Mouse (Mus musculus) midbrain, embryonic 16.5 days (tissue): ENCODE results near the gene Lce1k. TPM values are rescaled to one million over a fixed set of nuclear protein-coding genes. Genes with fewer than 3 reads are reported as not detected.

Source experiments
- ATAC-seq: fragments of 200-750 bp; cut with Nextera tagmentation; 2 replicates; pipeline ENCODE4 v1.8.0; 2017; ENCODE audit warnings: moderate TSS enrichment
- H3K27ac ChIP-seq: fragments of 300-500 bp; sonication (generic); 2 replicates; pipeline ENCODE4 v1.5.1; 2014; ENCODE audit warnings: mild to moderate bottlenecking, low read length, mixed read lengths
- H3K27me3 ChIP-seq: fragments of 300-500 bp; sonication (generic); 2 replicates; pipeline ENCODE4 v1.6.1; 2014; ENCODE audit warnings: low read depth, low read length, mixed read lengths; ENCODE audit not compliant: control insufficient read depth, insufficient read depth
- H3K36me3 ChIP-seq: fragments of 300-500 bp; sonication (generic); 2 replicates; pipeline ENCODE4 v1.6.1; 2014; ENCODE audit warnings: mild to moderate bottlenecking, low read length, moderate library complexity, mixed read lengths; ENCODE audit not compliant: control insufficient read depth, insufficient read depth
- H3K4me1 ChIP-seq: fragments of 300-500 bp; sonication (generic); 2 replicates; pipeline ENCODE4 v1.6.1; 2014; ENCODE audit warnings: mild to moderate bottlenecking, low read length, mixed read lengths; ENCODE audit not compliant: control insufficient read depth, insufficient read depth
- H3K4me2 ChIP-seq: fragments of 300-500 bp; sonication (generic); 2 replicates; pipeline ENCODE4 v1.6.1; 2014; ENCODE audit warnings: mild to moderate bottlenecking, low read length, mixed read lengths
- H3K4me3 ChIP-seq: fragments of 300-500 bp; sonication (generic); 2 replicates; pipeline ENCODE4 v1.5.1; 2014; ENCODE audit warnings: low read depth, mild to moderate bottlenecking, low read length, moderate library complexity, mixed read lengths
- H3K9ac ChIP-seq: fragments of 300-500 bp; sonication (generic); 2 replicates; pipeline ENCODE4 v1.6.1; 2014; ENCODE audit warnings: low read depth, low read length, mixed read lengths
- H3K9me3 ChIP-seq: fragments of 300-500 bp; sonication (generic); replicated peaks from 2 replicates; pipeline ENCODE4 v1.6.1; 2014; ENCODE audit warnings: mild to moderate bottlenecking, low read length, mixed read lengths; ENCODE audit not compliant: control insufficient read depth, poor library complexity, severe bottlenecking
- WGBS: fragments of 180-500 bp; shearing (Covaris S2); extraction: QIAGEN DNeasy Blood & Tissue Kit; methylation state at CpG from one replicate; pipeline ENCODE4 v1.1.7; 2014; 5-methylcytosine and 5-hydroxymethylcytosine counted together
- polyA plus RNA-seq: library from polyadenylated mRNA; unstranded; fragments of >200 nt; fragmentation: Nextera tagmentation; extraction: Ambion mirVana; gene quantifications from 2 replicates; pipeline ENCODE4 v1.2.1, GENCODE M21; 2015

Lce1k gene
- polyA plus RNA-seq, 1 experiment from 2014 or later = not detected

GRCm38 (mm10) chr3:92764965-92765364, 42.7 kb downstream of the Lce1k start, which contains the start of gene Lce1h:
Gene Lce1h (minus strand): TSS chr3:92765065.
- no peak within 1 kb of the TSS for H3K4me2 ChIP-seq
- H3K27ac ChIP-seq = no peak within 1 kb of the TSS
- no peak within 1 kb of the TSS for H3K9ac ChIP-seq
- H3K36me3 ChIP-seq = no peaks in the 10 kb centered on the region
- H3K27me3 ChIP-seq = no peaks in the 10 kb centered on the region
- no peaks in the 10 kb centered on the region for H3K9me3 ChIP-seq
- no peak for ATAC-seq
- H3K4me3 ChIP-seq = no peak within 1 kb of the TSS
- H3K4me1 ChIP-seq = no peaks in the 10 kb centered on the region
- 95% methylated on average over 1 of the region's 1 CpGs for WGBS

Other genes starting within 250 kb of the Lce1k start
- gene Ivl, start 234.2 kb downstream of the Lce1k start, polyA plus RNA-seq = not detected in 2 replicates
- not detected in 2 replicates for gene Smcp, start 218.9 kb downstream of the Lce1k start, polyA plus RNA-seq
- gene 2210017I01Rik, start 200.4 kb downstream of the Lce1k start, polyA plus RNA-seq = not detected in 2 replicates
- gene Lce6a, start 186.2 kb downstream of the Lce1k start, polyA plus RNA-seq = not detected in 2 replicates
- gene Lce1a1, start 159.6 kb downstream of the Lce1k start, polyA plus RNA-seq = not detected in 2 replicates
- gene Lce1b, start 151.0 kb downstream of the Lce1k start, polyA plus RNA-seq = not detected in 2 replicates
- gene Lce1a2, start 137.6 kb downstream of the Lce1k start, polyA plus RNA-seq = not detected in 2 replicates
- gene Lce1c, start 128.6 kb downstream of the Lce1k start, polyA plus RNA-seq = not detected in 2 replicates
- gene Lce1d, start 120.7 kb downstream of the Lce1k start, polyA plus RNA-seq = not detected in 2 replicates
- not detected in 2 replicates for gene Lce1e, start 98.8 kb downstream of the Lce1k start, polyA plus RNA-seq
- gene Lce1f, start 87.5 kb downstream of the Lce1k start, polyA plus RNA-seq = not detected in 2 replicates
- not detected in 2 replicates for gene Gm38119, start 68.8 kb downstream of the Lce1k start, polyA plus RNA-seq
- not detected in 2 replicates for gene Lce1g, start 55.6 kb downstream of the Lce1k start, polyA plus RNA-seq
- not detected in 2 replicates for gene Lce1h, start 42.8 kb downstream of the Lce1k start, polyA plus RNA-seq
- gene Lce1i, start 29.0 kb downstream of the Lce1k start, polyA plus RNA-seq = not detected in 2 replicates
- not detected in 2 replicates for gene Lce1j, start 17.4 kb downstream of the Lce1k start, polyA plus RNA-seq
- not detected in 2 replicates for gene Kprp, start 19.4 kb upstream of the Lce1k start, polyA plus RNA-seq
- not detected in 2 replicates for gene Lce1l, start 43.4 kb upstream of the Lce1k start, polyA plus RNA-seq
- gene 2310050C09Rik, start 62.3 kb upstream of the Lce1k start, polyA plus RNA-seq = not detected in 2 replicates
- gene Lce3a, start 118.3 kb upstream of the Lce1k start, polyA plus RNA-seq = not detected in 2 replicates
- not detected in 2 replicates for gene Lce3b, start 125.1 kb upstream of the Lce1k start, polyA plus RNA-seq
- not detected in 2 replicates for gene Lce3c, start 136.6 kb upstream of the Lce1k start, polyA plus RNA-seq
- not detected in 2 replicates for gene Lce3d, start 149.5 kb upstream of the Lce1k start, polyA plus RNA-seq
- gene Lce3e, start 159.2 kb upstream of the Lce1k start, polyA plus RNA-seq = not detected in 2 replicates
- gene Lce3f, start 184.3 kb upstream of the Lce1k start, polyA plus RNA-seq = not detected in 2 replicates
- 1.4 and 1.5 TPM in 2 replicates for gene Crct1, start 207.8 kb upstream of the Lce1k start, polyA plus RNA-seq
- gene Lce1m, start 211.2 kb upstream of the Lce1k start, polyA plus RNA-seq = not detected in 2 replicates